Mouse (Mus musculus) lung, adult 2 months (tissue): ENCODE data around the gene Atp8a1. TPM values are rescaled to one million over a fixed set of nuclear protein-coding genes. Genes with fewer than 3 reads are reported as not detected.

Experiments
- DNase-seq: peaks from one replicate; pipeline ENCODE4 v3.0.0; 2022
- H3K4me1 ChIP-seq: fragments of 200-500 bp; 2 replicates; pipeline ENCODE4 v1.6.1; 2011; ENCODE audit warnings: low read length; ENCODE audit not compliant: control insufficient read depth, insufficient read depth
- H3K4me3 ChIP-seq: fragments of 200-500 bp; replicated peaks from 2 replicates; pipeline ENCODE3; 2011; ENCODE audit warnings: low read depth, mild to moderate bottlenecking, control low read depth, low read length; ENCODE audit errors: extremely low read depth
- CTCF ChIP-seq: fragments of 200-500 bp; IDR thresholded peaks from 2 replicates; pipeline ENCODE4 v1.5.1; 2011; ENCODE audit warnings: mild to moderate bottlenecking, low read length, control low read depth; ENCODE audit not compliant: insufficient read depth
- POLR2A ChIP-seq: fragments of 200-500 bp; IDR thresholded peaks from 2 replicates; pipeline ENCODE4 v1.6.1; 2011; ENCODE audit warnings: low read depth, mild to moderate bottlenecking, control low read depth, low read length, borderline replicate concordance; ENCODE audit errors: extremely low read depth
- WGBS: fragments of 180-500 bp; shearing (Covaris S2); methylation state at CpG from one replicate; pipeline ENCODE4 v1.1.7; 2018; 5-methylcytosine and 5-hydroxymethylcytosine counted together
- polyA plus RNA-seq: library from polyadenylated mRNA; depleted of rRNA; stranded (reverse); fragments of >200 nt; gene quantifications from 2 replicates; pipeline ENCODE4 v1.2.3, GENCODE M21; 2012

The Atp8a1 gene
- polyA plus RNA-seq, 1 experiment: 75.7 TPM

- H3K4me1 ChIP-seq: no peaks in the 10 kb centered on the region
- TF ChIP-seq POLR2A (no peak), CTCF (no peak)
- 75% methylated on average over 5 of the region's 5 CpGs for WGBS
- no peak overlapping the region for H3K4me3 ChIP-seq
- DNase-seq: no peak
Observed at GRCm38 (mm10) chr5:67654572-67654971, 192.7 kb downstream of the Atp8a1 start.

- no peak for TF ChIP-seq POLR2A
- DNase-seq: no peak
- WGBS: 86% methylated on average over 3 of the region's 3 CpGs
Observed at GRCm38 (mm10) chr5:67653543-67653942, 193.7 kb downstream of the Atp8a1 start.

GRCm38 (mm10) chr5:67652468-67652867, 194.8 kb downstream of the Atp8a1 start:
- WGBS: 63% methylated on average over 4 of the region's 4 CpGs
- TF ChIP-seq CTCF (no peak), POLR2A (no peak)
- H3K4me3 ChIP-seq: no peak overlapping the region
- no peaks in the 10 kb centered on the region for H3K4me1 ChIP-seq
- DNase-seq: no peak

More at GRCm38 (mm10) chr5:67653543-67653942, 193.7 kb downstream of the Atp8a1 start:
- H3K4me1 ChIP-seq: no peaks in the 10 kb centered on the region
- H3K4me3 ChIP-seq: no peak overlapping the region

GRCm38 (mm10) chr5:67650021-67650420, 197.2 kb downstream of the Atp8a1 start:
- Histone ChIP-seq H3K4me1 (no peaks in the 10 kb centered on the region), H3K4me3 (no peak overlapping the region)
- WGBS: 93% methylated on average over 5 of the region's 5 CpGs
- no peak for TF ChIP-seq CTCF
- no peak for TF ChIP-seq POLR2A
- DNase-seq: no peak

GRCm38 (mm10) chr5:67649156-67649555, 198.1 kb downstream of the Atp8a1 start:
- no peak overlapping the region for H3K4me3 ChIP-seq
- TF ChIP-seq CTCF: no peak
- no peak for TF ChIP-seq POLR2A
- DNase-seq: no peak
- no peaks in the 10 kb centered on the region for H3K4me1 ChIP-seq
- WGBS: 85% methylated on average over 4 of the region's 4 CpGs

- Histone ChIP-seq H3K4me3 (no peak overlapping the region), H3K4me1 (no peaks in the 10 kb centered on the region)
- no peak for TF ChIP-seq POLR2A
- TF ChIP-seq CTCF: peak; percentile 42
- WGBS: 84% methylated on average over 21 of the region's 21 CpGs
- DNase-seq: no peak
Observed at GRCm38 (mm10) chr5:67647568-67647967, 199.7 kb downstream of the Atp8a1 start.

- DNase-seq: no peak
- WGBS: 78% methylated on average over 20 of the region's 20 CpGs
Observed at GRCm38 (mm10) chr5:67646756-67647529, 200.3 kb downstream of the Atp8a1 start.

GRCm38 (mm10) chr5:67643537-67644255, 203.5 kb downstream of the Atp8a1 start:
- DNase-seq: no peak
- Histone ChIP-seq H3K4me1 (no peaks in the 10 kb centered on the region), H3K4me3 (no peak overlapping the region)
- 89% methylated on average over 5 of the region's 5 CpGs for WGBS
- TF ChIP-seq CTCF (no peak), POLR2A (no peak)

More at GRCm38 (mm10) chr5:67646756-67647529, 200.3 kb downstream of the Atp8a1 start:
- no peak for TF ChIP-seq POLR2A
- TF ChIP-seq CTCF: no peak
- Histone ChIP-seq H3K4me3 (no peak overlapping the region), H3K4me1 (no peaks in the 10 kb centered on the region)

GRCm38 (mm10) chr5:67641406-67642120, 205.7 kb downstream of the Atp8a1 start:
- H3K4me1 ChIP-seq: no peaks in the 10 kb centered on the region
- no peak for DNase-seq
- no peak overlapping the region for H3K4me3 ChIP-seq
- 72% methylated on average over 8 of the region's 8 CpGs for WGBS
- TF ChIP-seq POLR2A: no peak
- no peak for TF ChIP-seq CTCF
